Mouse (Mus musculus): Measurements from ENCODE around the gene Rnf145.

The Rnf145 gene

GRCm38 (mm10) chr11:44510371-44510770, 8.4 kb upstream of the Rnf145 start:
- DNase-seq = no peak

- DNase-seq = no peak
Measured at GRCm38 (mm10) chr11:44512044-44513025, 6.4 kb upstream of the Rnf145 start.

- no peak for DNase-seq
Measured at GRCm38 (mm10) chr11:44513026-44513422, 5.7 kb upstream of the Rnf145 start.

- no peak for DNase-seq
Measured at GRCm38 (mm10) chr11:44514666-44515065, 4.1 kb upstream of the Rnf145 start.

GRCm38 (mm10) chr11:44516362-44516761, 2.4 kb upstream of the Rnf145 start:
- DNase-seq = no peak

- no peak for DNase-seq
Measured at GRCm38 (mm10) chr11:44517561-44518280, 1.0 kb upstream of the Rnf145 start.

GRCm38 (mm10) chr11:44519096-44519949, 559 bp downstream of the Rnf145 start:
- DNase-seq = peak; percentile 62

GRCm38 (mm10) chr11:44519950-44520761, 1.4 kb downstream of the Rnf145 start:
- peak; percentile 85 for DNase-seq

- no peak for DNase-seq
Measured at GRCm38 (mm10) chr11:44522594-44522993, 3.8 kb downstream of the Rnf145 start.

GRCm38 (mm10) chr11:44525765-44526164, 7.0 kb downstream of the Rnf145 start:
- DNase-seq = no peak

- DNase-seq = no peak
Measured at GRCm38 (mm10) chr11:44526654-44527263, 8.0 kb downstream of the Rnf145 start.

GRCm38 (mm10) chr11:44528560-44529199, 9.9 kb downstream of the Rnf145 start:
- DNase-seq = no peak

- no peak for DNase-seq
Measured at GRCm38 (mm10) chr11:44529200-44529599, 10.4 kb downstream of the Rnf145 start.

GRCm38 (mm10) chr11:44529716-44530115, 11.0 kb downstream of the Rnf145 start:
- DNase-seq = no peak

GRCm38 (mm10) chr11:44530382-44530781, 11.6 kb downstream of the Rnf145 start:
- peak; percentile 74 for DNase-seq

GRCm38 (mm10) chr11:44530867-44531266, 12.1 kb downstream of the Rnf145 start:
- DNase-seq = no peak

GRCm38 (mm10) chr11:44531617-44532016, 12.9 kb downstream of the Rnf145 start:
- DNase-seq = no peak

- DNase-seq = peak; percentile 89
Measured at GRCm38 (mm10) chr11:44532846-44533781, 14.3 kb downstream of the Rnf145 start.

- DNase-seq = no peak
Measured at GRCm38 (mm10) chr11:44534999-44535750, 16.4 kb downstream of the Rnf145 start.

Data from cerebellum, adult 9-11 months (tissue).